Mouse (Mus musculus) CH12.LX (cell line): ENCODE measurements at regions not wholly inside any gene's neighbourhood (a gene's known extent, or its start where the extent isn't known, plus 50 kb on each side); places are given as distances from the start of the nearest gene placed in this dataset.

Experiments used
- DNase-seq: peaks from one replicate; pipeline ENCODE4 v3.0.0-alpha.2; 2013; ENCODE audit errors: extremely low read depth
- H3K27ac ChIP-seq: 2 replicates; pipeline ENCODE4 v1.5.1; 2012; ENCODE audit warnings: low read depth, mild to moderate bottlenecking, control low read depth, moderate library complexity; ENCODE audit not compliant: insufficient read depth
- H3K27me3 ChIP-seq: replicated peaks from 2 replicates; pipeline ENCODE3; 2012; ENCODE audit warnings: inconsistent platforms
- H3K36me3 ChIP-seq, 2 experiments: replicated peaks in 1 of 2; 2 replicates each; pipeline versions ENCODE3 to v1.6.1; 2012; ENCODE audit warnings: inconsistent platforms in 1 of 2, low read length in 1 of 2, mild to moderate bottlenecking in 1 of 2, mixed read lengths in 1 of 2, moderate library complexity in 1 of 2; ENCODE audit not compliant: control insufficient read depth in 1 of 2, insufficient read depth in 1 of 2
- H3K4me1 ChIP-seq, 2 experiments: 2 replicates each; pipeline ENCODE4 v1.6.1; 2012; ENCODE audit warnings: inconsistent platforms in 1 of 2, moderate library complexity in 1 of 2; ENCODE audit not compliant: insufficient read depth in 2 of 2, control insufficient read depth in 1 of 2
- H3K4me2 ChIP-seq: 2 replicates; pipeline ENCODE4 v1.6.1; 2012; ENCODE audit warnings: low read depth, mild to moderate bottlenecking, control low read depth; ENCODE audit not compliant: poor library complexity, insufficient read depth, severe bottlenecking
- H3K4me3 ChIP-seq, 3 experiments: fragments of 150-350 bp in 1 of 3; sonication (generic) in 1 of 3; replicated peaks in 1 of 3; 2 replicates each; pipeline versions ENCODE3 to v1.5.1; 2011 to 2012; ENCODE audit warnings: low read depth in 2 of 3, low read length in 2 of 3, mild to moderate bottlenecking in 2 of 3, moderate library complexity in 2 of 3, control low read depth in 1 of 3, improper control_type of control experiment in 1 of 3, inconsistent platforms in 1 of 3, mixed read lengths in 1 of 3; ENCODE audit not compliant: poor library complexity in 1 of 3
- H3K79me2 ChIP-seq: replicated peaks from 2 replicates; pipeline ENCODE4 v1.6.1; 2012; ENCODE audit warnings: mild to moderate bottlenecking, moderate library complexity; ENCODE audit not compliant: control insufficient read depth, poor library complexity, insufficient read depth, severe bottlenecking; ENCODE audit errors: extremely low read depth
- H3K9ac ChIP-seq: 2 replicates; pipeline ENCODE4 v1.6.1; 2012; ENCODE audit warnings: low read depth, mild to moderate bottlenecking, control low read depth, moderate library complexity; ENCODE audit not compliant: insufficient read depth
- H3K9me3 ChIP-seq: replicated peaks from 2 replicates; pipeline ENCODE3; 2012; ENCODE audit warnings: low read length, inconsistent platforms, mixed read lengths
- BHLHE40 ChIP-seq: IDR thresholded peaks from 2 replicates; pipeline ENCODE4 v1.6.1; 2011; ENCODE audit warnings: mild to moderate bottlenecking, low read depth, low read length, improper control_type of control experiment
- CHD2 ChIP-seq: IDR thresholded peaks from 2 replicates; pipeline ENCODE4 v1.6.1; 2011; ENCODE audit warnings: low read length, improper control_type of control experiment
- CTCF ChIP-seq, 2 experiments: IDR thresholded peaks in 1 of 2; conservative IDR thresholded peaks in 1 of 2; 2 replicates each; pipeline ENCODE4 v1.5.1; 2011 to 2012; ENCODE audit warnings: low read depth in 2 of 2, low read length in 2 of 2, improper control_type of control experiment in 1 of 2, inconsistent platforms in 1 of 2, mild to moderate bottlenecking in 1 of 2, moderate library complexity in 1 of 2
- ELF1 ChIP-seq: IDR thresholded peaks from 2 replicates; pipeline ENCODE4 v1.6.1; 2014; ENCODE audit warnings: low read depth, mild to moderate bottlenecking, inconsistent platforms, low read length, improper control_type of control experiment
- EP300 ChIP-seq: IDR thresholded peaks from 2 replicates; pipeline ENCODE4 v1.6.1; 2011; ENCODE audit warnings: low read length, improper control_type of control experiment
- ETS1 ChIP-seq: conservative IDR thresholded peaks from 2 replicates; pipeline ENCODE4 v1.6.1; 2012; ENCODE audit warnings: low read depth, mild to moderate bottlenecking, inconsistent platforms, low read length, improper control_type of control experiment, moderate library complexity
- GABPA ChIP-seq: IDR thresholded peaks from 2 replicates; pipeline ENCODE4 v1.6.1; 2012; ENCODE audit warnings: low read depth, low read length, improper control_type of control experiment, inconsistent platforms; ENCODE audit not compliant: insufficient replicate concordance
- HCFC1 ChIP-seq: IDR thresholded peaks from 2 replicates; pipeline ENCODE4 v1.6.1; 2012; ENCODE audit warnings: low read depth, mild to moderate bottlenecking, inconsistent platforms, low read length, improper control_type of control experiment
- IRF4 ChIP-seq: IDR thresholded peaks from 2 replicates; pipeline ENCODE4 v1.6.1; 2014; ENCODE audit warnings: low read depth, mild to moderate bottlenecking, inconsistent platforms, low read length, improper control_type of control experiment
- JUN ChIP-seq: IDR thresholded peaks from 2 replicates; pipeline ENCODE4 v1.6.1; 2011; ENCODE audit warnings: low read depth, mild to moderate bottlenecking, low read length, improper control_type of control experiment, moderate library complexity; ENCODE audit not compliant: insufficient read depth
- JUND ChIP-seq: conservative IDR thresholded peaks from 2 replicates; pipeline ENCODE4 v1.6.1; 2011; ENCODE audit warnings: low read depth, low read length, improper control_type of control experiment
- MAX ChIP-seq: IDR thresholded peaks from 2 replicates; pipeline ENCODE4 v1.6.1; 2011; ENCODE audit warnings: low read length, improper control_type of control experiment
- MAZ ChIP-seq: IDR thresholded peaks from 2 replicates; pipeline ENCODE4 v1.6.1; 2012; ENCODE audit warnings: low read depth, mild to moderate bottlenecking, inconsistent platforms, low read length, improper control_type of control experiment, moderate library complexity
- MXI1 ChIP-seq: IDR thresholded peaks from 2 replicates; pipeline ENCODE4 v1.6.1; 2011; ENCODE audit warnings: mild to moderate bottlenecking, low read depth, low read length, improper control_type of control experiment
- MYC ChIP-seq: IDR thresholded peaks from 2 replicates; pipeline ENCODE4 v1.6.1; 2011; ENCODE audit warnings: low read depth, mild to moderate bottlenecking, improper control_type of control experiment, low read length
- NELFE ChIP-seq: IDR thresholded peaks from 2 replicates; pipeline ENCODE4 v1.6.1; 2011; ENCODE audit warnings: low read depth, low read length, improper control_type of control experiment
- PAX5 ChIP-seq: IDR thresholded peaks from 2 replicates; pipeline ENCODE4 v1.6.1; 2012; ENCODE audit warnings: low read length, inconsistent platforms, mixed read lengths
- POLR2AphosphoS2 ChIP-seq: IDR thresholded peaks from 2 replicates; pipeline ENCODE4 v1.6.1; 2011; ENCODE audit warnings: low read depth, low read length, improper control_type of control experiment
- RAD21 ChIP-seq: IDR thresholded peaks from 2 replicates; pipeline ENCODE4 v1.6.1; 2011; ENCODE audit warnings: low read depth, mild to moderate bottlenecking, low read length, improper control_type of control experiment, moderate library complexity
- RCOR1 ChIP-seq: conservative IDR thresholded peaks from 2 replicates; pipeline ENCODE4 v1.6.1; 2012; ENCODE audit warnings: low read depth, mild to moderate bottlenecking, inconsistent platforms, low read length, improper control_type of control experiment
- SIN3A ChIP-seq: IDR thresholded peaks from 2 replicates; pipeline ENCODE4 v1.6.1; 2012; ENCODE audit warnings: low read length, improper control_type of control experiment, inconsistent platforms
- SMC3 ChIP-seq: IDR thresholded peaks from 2 replicates; pipeline ENCODE4 v1.6.1; 2011; ENCODE audit warnings: low read depth, low read length, improper control_type of control experiment
- TCF12 ChIP-seq: IDR thresholded peaks from 2 replicates; pipeline ENCODE4 v1.6.1; 2014; ENCODE audit warnings: low read depth, mild to moderate bottlenecking, inconsistent platforms, low read length, improper control_type of control experiment
- UBTF ChIP-seq: IDR thresholded peaks from 2 replicates; pipeline ENCODE4 v1.6.1; 2012; ENCODE audit warnings: low read depth, mild to moderate bottlenecking, inconsistent platforms, low read length, improper control_type of control experiment, moderate library complexity
- USF1 ChIP-seq: IDR thresholded peaks from 2 replicates; pipeline ENCODE4 v1.6.1; 2014; ENCODE audit warnings: low read depth, mild to moderate bottlenecking, inconsistent platforms, low read length, improper control_type of control experiment
- USF2 ChIP-seq: conservative IDR thresholded peaks from 2 replicates; pipeline ENCODE4 v1.6.1; 2011; ENCODE audit warnings: low read depth, low read length, improper control_type of control experiment
- ZC3H11A ChIP-seq: IDR thresholded peaks from 2 replicates; pipeline ENCODE4 v1.6.1; 2012; ENCODE audit warnings: low read depth, mild to moderate bottlenecking, inconsistent platforms, low read length, improper control_type of control experiment
- ZMIZ1 ChIP-seq: IDR thresholded peaks from 2 replicates; pipeline ENCODE4 v1.6.1; 2012; ENCODE audit warnings: low read depth, mild to moderate bottlenecking, inconsistent platforms, low read length, improper control_type of control experiment
- dilution Hi-C: fragments of 300-500 bp; cut with MboI; formaldehyde crosslinking; loops from 2 replicates; pipeline ENCODE4 v1.14.3; 2020; ENCODE audit warnings: low sequenced_read_pairs; ENCODE audit not compliant: extremely low pct_unique_long_range_greater_than_20kb, extremely low pct_ligation_motif_present
- in situ Hi-C: fragments of 300-500 bp; cut with MboI; formaldehyde crosslinking; loops from 3 replicates; pipeline ENCODE4 v1.14.3; 2019; ENCODE audit warnings: low sequenced_read_pairs, low pct_ligation_motif_present, low pct_unique_long_range_greater_than_20kb, mixed read lengths

- in situ Hi-C loops (no loop called here), dilution Hi-C loops (no loop called here)
- Histone ChIP-seq H3K9ac (no peak overlapping the region), H3K4me3 (no peak overlapping the region), H3K36me3 (no peaks in the 10 kb centered on the region), H3K4me1 (no peaks in the 10 kb centered on the region; a peak in 1 of 4 replicates), H3K4me2 (no peak overlapping the region), H3K27me3 (peaks cover 8% of the 10 kb centered on the region), H3K9me3 (peaks cover 10% of the 10 kb centered on the region), H3K79me2 (no peaks in the 10 kb centered on the region), H3K27ac (no peak overlapping the region)
- DNase-seq, result no peak
- TF ChIP-seq JUND, result no peak
- no peak for TF ChIP-seq PAX5
- no peak for TF ChIP-seq MAX
- TF ChIP-seq USF1, result no peak
- no peak for TF ChIP-seq RCOR1
- TF ChIP-seq SMC3, result no peak
- no peak for TF ChIP-seq ETS1
- no peak for TF ChIP-seq GABPA
- no peak for TF ChIP-seq MAZ
- no peak for TF ChIP-seq SIN3A
- TF ChIP-seq MYC, result no peak
Observed at GRCm38 (mm10) chr4:135061030-135061743, 59.3 kb upstream of the Runx3 start.

GRCm38 (mm10) chr4:135066766-135067479 lies 53.5 kb upstream of the Runx3 start:
- dilution Hi-C loops, result no loop called here
- in situ Hi-C loops, result no loop called here
- TF ChIP-seq BHLHE40 (peak; percentile 21), RCOR1 (0 out of 2 replicates have a peak, but pooled peaks have one; percentile 17), JUN (peak; percentile 23; the same call in 1 of the 2 replicates), MXI1 (peak; percentile 49; the same call in 1 of the 2 replicates), CHD2 (peak; percentile 88), GABPA (no peak), SMC3 (peak; percentile 96), ETS1 (peak; percentile 5; the same call in 1 of the 2 replicates), NELFE (no peak), EP300 (peak; percentile 36; the same call in 1 of the 2 replicates), TCF12 (0 out of 2 replicates have a peak, but pooled peaks have one; percentile 19), ZC3H11A (peak; percentile 90), HCFC1 (0 out of 2 replicates have a peak, but pooled peaks have one; percentile 20), ZMIZ1 (no peak), IRF4 (peak; percentile 63), MAX (peak; percentile 65; the same call in 1 of the 2 replicates), SIN3A (0 out of 2 replicates have a peak, but pooled peaks have one; percentile 41), UBTF (no peak), CTCF (conservative IDR thresholded peaks at IDR 0.05 in 1 of 2, IDR thresholded peaks at IDR 0.05 in 1 of 2; ENCODE audit: low read depth in 2 of 2, low read length in 2 of 2) (peak; percentile 66 to 93; a peak in 3 of 4 replicates), POLR2AphosphoS2 (no peak), MAZ (no peak), RAD21 (peak; percentile 94), ELF1 (peak; percentile 31), JUND (peak; percentile 46), USF2 (no peak)

More at GRCm38 (mm10) chr4:135066766-135067479, 53.5 kb upstream of the Runx3 start:
- Histone ChIP-seq H3K27ac (peak overlapping the region; percentile 80), H3K27me3 (peaks cover 2% of the 10 kb centered on the region), H3K36me3 (no peaks in the 10 kb centered on the region), H3K4me3 (peak overlapping the region in 1 of 3 experiments; percentile 28), H3K9me3 (peaks cover 10% of the 10 kb centered on the region), H3K79me2 (no peaks in the 10 kb centered on the region), H3K4me1 (peaks cover 10 to 41% of the 10 kb centered on the region in 2 experiments; a peak in 3 of 4 replicates), H3K9ac (peak overlapping the region; percentile 64; the same call in 1 of the 2 replicates), H3K4me2 (peak overlapping the region; percentile 58)
- DNase-seq, result peak; percentile 94
